Mouse (Mus musculus): ENCODE measurements around the gene Creg2. TPM values are rescaled to one million over a fixed set of nuclear protein-coding genes. Genes with fewer than 3 reads are reported as not detected.

Gene Creg2
- polyA plus RNA-seq, 1 experiment from 2014 or later, result 0.05 TPM

- Histone ChIP-seq H3K9ac (peak overlapping the region; percentile 89), H3K27me3 (replicated peaks) (no peaks in the 10 kb centered on the region), H3K27ac (ENCODE audit: poor library complexity, severe bottlenecking) (peak overlapping the region; percentile 96; the same call in 1 of the 2 replicates), H3K36me3 (no peaks in the 10 kb centered on the region), H3K9me3 (replicated peaks) (no peaks in the 10 kb centered on the region), H3K4me1 (replicated peaks) (peaks cover 27% of the 10 kb centered on the region), H3K4me3 (peak overlapping the region; percentile 88), H3K4me2 (peak overlapping the region; percentile 75)
- 12% methylated on average over 8 of the region's 8 CpGs for WGBS
- ATAC-seq (ENCODE audit: insufficient number of reproducible peaks, low FRiP score), result no peak
Observed at GRCm38 (mm10) chr1:39575778-39576375, 75.4 kb downstream of the Creg2 start.

GRCm38 (mm10) chr1:39573890-39574289 lies 77.4 kb downstream of the Creg2 start:
- peaks cover 27% of the 10 kb centered on the region for H3K4me1 ChIP-seq (replicated peaks)
- H3K27ac ChIP-seq (ENCODE audit: poor library complexity, severe bottlenecking), result no peak overlapping the region
- WGBS, result 65% methylated on average over 7 of the region's 7 CpGs
- H3K4me3 ChIP-seq, result no peak overlapping the region
- no peaks in the 10 kb centered on the region for H3K9me3 ChIP-seq (replicated peaks)
- H3K4me2 ChIP-seq, result no peak overlapping the region
- no peak overlapping the region for H3K9ac ChIP-seq
- peaks cover 7% of the 10 kb centered on the region; the same call in 1 of the 2 replicates for H3K36me3 ChIP-seq
- no peaks in the 10 kb centered on the region for H3K27me3 ChIP-seq (replicated peaks)
- no peak for ATAC-seq (ENCODE audit: insufficient number of reproducible peaks, low FRiP score)

DNA sequence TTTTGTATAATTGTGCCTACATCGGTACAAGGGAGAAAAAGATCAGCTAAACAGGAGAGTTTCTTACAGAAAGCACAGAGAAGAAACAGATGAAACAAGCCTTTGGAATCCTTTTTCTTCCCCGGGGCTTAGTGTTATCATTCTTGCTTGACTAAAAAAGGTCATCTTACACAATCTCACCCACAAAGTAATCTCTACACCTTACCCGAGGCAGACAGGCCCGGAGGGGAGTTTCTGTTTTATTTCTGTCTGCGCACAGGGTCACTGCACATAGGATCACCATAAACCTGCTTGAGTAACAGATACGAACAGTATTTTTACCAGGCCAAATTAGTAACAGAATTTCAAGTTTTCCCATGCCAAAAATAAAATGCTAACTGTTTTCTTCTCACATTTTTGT lies 79.6 kb downstream of the Creg2 start:
- Histone ChIP-seq H3K27me3 (replicated peaks) (no peaks in the 10 kb centered on the region), H3K4me3 (no peak overlapping the region), H3K4me1 (replicated peaks) (peaks cover 23% of the 10 kb centered on the region), H3K27ac (ENCODE audit: poor library complexity, severe bottlenecking) (no peak overlapping the region), H3K9me3 (replicated peaks) (no peaks in the 10 kb centered on the region), H3K9ac (no peak overlapping the region), H3K36me3 (peaks cover 7% of the 10 kb centered on the region; the same call in 1 of the 2 replicates), H3K4me2 (no peak overlapping the region)
- 33% methylated on average over 6 of the region's 6 CpGs for WGBS
- ATAC-seq (ENCODE audit: insufficient number of reproducible peaks, low FRiP score), result no peak

Other genes with a start within 250 kb of the Creg2 start
- 14.1 and 15.5 TPM in 2 replicates for gene Tbc1d8, start 172.7 kb downstream of the Creg2 start, polyA plus RNA-seq (2016; fragmentation: Nextera tagmentation; extraction: Ambion mirVana)
- 22.9 and 23.7 TPM in 2 replicates for gene Cnot11, start 116.5 kb downstream of the Creg2 start, polyA plus RNA-seq (2016; fragmentation: Nextera tagmentation; extraction: Ambion mirVana)
- 21.0 and 22.0 TPM in 2 replicates for gene Rnf149, start 74.1 kb downstream of the Creg2 start, polyA plus RNA-seq (2016; fragmentation: Nextera tagmentation; extraction: Ambion mirVana)
- gene Rfx8, start 69.5 kb upstream of the Creg2 start, polyA plus RNA-seq (2016; fragmentation: Nextera tagmentation; extraction: Ambion mirVana), result 0.69 and 1.2 TPM in 2 replicates
- 0.82 and 1.8 TPM in 2 replicates for gene Gm3646, start 153.9 kb upstream of the Creg2 start, polyA plus RNA-seq (2016; fragmentation: Nextera tagmentation; extraction: Ambion mirVana)
- 26.1 and 31.8 TPM in 2 replicates for gene Map4k4, start 249.4 kb upstream of the Creg2 start, polyA plus RNA-seq (2016; fragmentation: Nextera tagmentation; extraction: Ambion mirVana)

Data from heart, embryonic 12.5 days (tissue).